Mouse (Mus musculus): Measurements from ENCODE around the gene Olfr1016.

Gene Olfr1016

GRCm38 (mm10) chr2:85802444-85802843, at the start of gene Olfr1016:
TSS of gene Olfr1016 (minus strand) at chr2:85802544.
- DNase-seq: no peak

DNA sequence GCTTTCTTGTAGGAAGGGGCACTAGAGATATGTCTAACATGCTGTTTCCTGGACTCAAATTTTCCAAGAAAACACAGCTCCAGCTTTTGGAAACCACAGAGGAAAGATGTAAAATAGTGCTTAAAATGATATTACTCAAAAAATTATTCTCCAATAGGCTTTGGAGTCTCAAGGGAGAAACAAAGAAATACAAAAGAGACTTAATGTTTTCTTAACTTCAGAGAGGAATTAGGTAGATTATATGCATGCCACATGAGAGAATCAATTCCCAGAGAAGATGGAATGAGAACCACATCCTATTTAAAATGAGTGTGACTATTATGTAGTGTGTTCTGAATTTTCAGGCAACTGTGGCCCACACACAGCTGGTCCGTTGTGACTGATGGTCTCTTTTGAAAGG, 44.4 kb upstream of the Olfr1016 start, which contains the start of gene Olfr1020:
Olfr1020 (plus strand) TSS at position 301 of the 400 bp plus-strand sequence.
- DNase-seq: no peak

DNA sequence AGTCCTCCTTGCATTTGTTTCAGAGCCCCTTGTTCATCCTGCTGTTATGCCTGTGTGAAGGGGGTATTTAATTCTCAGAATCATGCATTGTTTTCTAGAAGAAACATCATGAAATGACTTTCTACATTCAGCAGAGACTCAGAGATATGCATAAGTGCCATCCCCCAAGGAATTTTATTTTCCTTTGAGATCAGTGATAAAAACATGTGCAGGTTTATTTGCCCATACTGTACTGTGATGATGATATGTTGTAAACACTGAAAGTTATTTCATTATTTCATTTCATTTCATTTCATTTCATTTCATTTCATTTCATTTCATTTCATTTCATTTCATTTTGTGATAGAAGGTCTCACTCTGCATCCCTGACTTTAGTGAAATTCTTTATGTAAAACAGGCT, 43.0 kb upstream of the Olfr1016 start, which contains the start of gene Olfr1019:
Olfr1019 (minus strand) TSS at position 101 of the 400 bp plus-strand sequence.
- no peak for DNase-seq

DNA sequence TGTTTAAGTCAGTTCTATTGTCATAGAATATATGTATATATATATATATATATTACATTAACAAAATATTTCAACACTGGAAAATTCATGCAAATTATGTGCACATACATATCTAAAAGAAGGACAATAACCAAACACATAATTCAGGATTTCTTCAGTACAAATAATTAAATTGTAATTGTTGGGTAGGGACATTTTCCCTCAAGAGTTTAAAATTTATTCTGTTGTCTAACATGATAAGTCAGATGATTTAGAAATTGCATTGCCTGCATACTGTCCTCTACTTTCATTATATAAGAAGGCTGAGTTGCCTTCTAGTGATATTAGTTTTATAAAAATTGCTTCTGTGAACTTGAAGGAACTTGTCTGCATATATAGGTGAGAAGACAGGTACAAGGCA, 15.8 kb upstream of the Olfr1016 start, which contains the start of gene Olfr1018:
Olfr1018 (plus strand) TSS at position 301 of the 400 bp plus-strand sequence.
- no peak for DNase-seq

DNA sequence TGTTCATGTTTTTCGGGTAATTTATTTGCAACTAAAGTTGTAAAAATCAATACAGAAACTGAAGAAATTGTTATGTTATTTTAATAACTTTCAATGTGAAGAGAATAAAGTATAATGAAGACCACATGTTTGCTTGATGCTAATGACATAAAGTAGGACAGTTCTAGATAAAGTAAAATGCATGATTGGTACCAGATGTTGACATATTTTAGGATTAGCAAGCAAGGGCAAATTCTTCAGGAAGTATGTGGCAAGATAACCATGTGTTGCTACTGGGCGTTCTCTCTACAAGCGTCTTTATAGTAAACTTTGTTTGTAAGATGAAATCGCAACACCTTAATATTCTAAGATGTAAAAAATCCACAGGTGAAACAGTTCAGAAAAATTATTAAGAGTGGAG, 2.2 kb upstream of the Olfr1016 start:
- no peak for DNase-seq

DNA sequence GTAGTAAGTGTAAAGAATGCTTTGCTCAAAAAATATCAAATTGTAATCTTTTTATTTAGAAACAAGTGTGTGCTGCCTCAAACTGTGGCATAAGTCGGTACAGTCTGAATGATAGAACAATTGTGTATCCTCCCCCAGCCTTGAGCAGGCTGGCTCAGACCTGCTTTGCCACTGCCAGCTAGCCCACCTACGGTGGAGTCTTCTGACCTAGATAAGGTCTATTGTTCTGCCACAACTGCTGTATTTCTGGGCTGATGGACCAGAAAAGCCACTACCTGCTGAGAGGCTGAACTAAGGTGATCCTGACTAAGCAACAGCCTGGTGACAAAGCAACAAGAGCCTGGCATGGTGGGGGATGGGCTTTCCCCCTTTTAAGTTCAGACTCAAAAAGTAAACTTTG, 10.0 kb downstream of the Olfr1016 start:
- DNase-seq: no peak

DNA sequence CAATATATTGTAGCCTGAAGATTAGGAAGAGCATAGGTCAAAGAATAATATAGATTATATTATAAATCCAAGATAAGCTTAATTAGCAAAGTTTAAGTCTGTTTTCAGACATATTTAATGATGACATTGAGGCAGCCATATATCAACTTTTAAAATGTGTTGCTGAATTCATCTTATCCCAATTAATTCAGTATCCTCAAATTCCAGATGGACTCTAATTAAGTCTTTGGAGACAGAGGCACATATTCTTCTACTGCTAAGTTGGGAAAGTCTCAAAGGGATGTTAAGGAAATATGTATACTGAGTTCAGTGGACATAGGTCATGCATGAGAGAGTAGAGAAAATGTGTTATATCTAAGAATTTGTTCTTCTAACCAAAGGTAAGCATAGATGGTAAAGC, 20.6 kb downstream of the Olfr1016 start, which contains the start of gene Olfr1015:
Olfr1015 (plus strand) TSS at position 301 of the 400 bp plus-strand sequence.
- DNase-seq: no peak

DNA sequence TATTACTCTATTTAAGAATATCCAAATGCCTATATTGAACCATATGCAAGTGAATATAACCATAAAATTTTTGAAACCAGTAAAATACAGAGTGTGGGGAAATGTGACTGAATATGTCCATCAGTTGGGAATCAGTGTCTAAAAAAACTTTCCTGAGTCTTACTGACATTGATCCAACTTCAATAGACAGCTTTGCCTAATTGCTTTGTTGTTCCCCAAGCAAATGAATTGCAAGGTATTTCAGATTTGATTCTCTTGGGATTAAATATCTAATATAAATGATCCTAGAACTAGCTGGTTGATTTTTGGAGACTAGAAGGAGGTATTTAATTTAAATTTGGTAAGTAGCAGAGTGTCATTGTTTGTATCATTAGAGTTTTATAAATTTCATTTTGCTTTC, 29.9 kb downstream of the Olfr1016 start, which contains the start of gene Olfr1014:
Olfr1014 (plus strand) TSS at position 301 of the 400 bp plus-strand sequence.
- no peak for DNase-seq

- no peak for DNase-seq
Observed at GRCm38 (mm10) chr2:85766798-85767197, 35.5 kb downstream of the Olfr1016 start, which contains the start of gene Olfr1013. TSS of gene Olfr1013 (plus strand) at chr2:85767098.

DNA sequence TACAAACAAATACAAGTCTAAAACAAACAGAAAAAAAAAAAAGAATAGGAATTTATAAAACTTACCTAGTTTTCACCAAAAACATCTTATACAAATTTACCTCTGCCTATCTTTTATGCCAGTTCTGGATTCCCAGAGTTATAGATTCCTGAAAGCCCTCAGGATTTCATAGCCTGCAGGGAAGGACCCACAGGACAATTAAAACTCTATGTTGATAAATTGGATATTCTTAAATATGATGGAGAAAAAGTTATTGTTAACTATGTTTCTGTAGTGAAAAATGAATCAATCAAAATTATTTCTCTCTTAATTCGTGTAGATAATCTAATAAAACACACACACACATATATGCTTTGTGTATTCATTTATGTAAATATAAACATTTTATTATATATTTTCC, 39.7 kb downstream of the Olfr1016 start, which contains the start of gene Olfr1012:
Olfr1012 (minus strand) TSS at position 101 of the 400 bp plus-strand sequence.
- DNase-seq: no peak

GRCm38 (mm10) chr2:85753822-85754221, 48.5 kb downstream of the Olfr1016 start:
- no peak for DNase-seq

Data from liver (tissue).